Mouse (Mus musculus): ENCODE results near the gene Tas2r126. TPM values are rescaled to one million over a fixed set of nuclear protein-coding genes. Genes with fewer than 3 reads are reported as not detected.

The Tas2r126 gene
- polyA plus RNA-seq (2012; rRNA removed), result 0.22 TPM in 1 of 2 replicates, not detected in the other

DNA sequence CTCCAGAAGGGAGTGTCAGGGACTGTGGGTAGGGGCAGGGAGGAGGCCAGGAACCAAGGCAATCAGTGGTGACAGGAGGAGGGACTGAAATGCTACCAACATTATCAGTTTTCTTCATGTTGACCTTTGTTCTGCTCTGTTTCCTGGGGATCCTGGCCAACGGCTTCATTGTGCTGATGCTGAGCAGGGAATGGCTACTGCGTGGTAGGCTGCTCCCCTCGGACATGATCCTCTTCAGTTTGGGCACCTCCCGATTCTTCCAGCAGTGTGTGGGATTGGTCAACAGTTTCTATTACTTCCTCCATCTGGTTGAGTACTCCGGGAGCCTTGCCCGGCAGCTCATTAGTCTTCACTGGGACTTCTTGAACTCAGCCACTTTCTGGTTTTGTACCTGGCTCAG is at the start of gene Tas2r126:
TSS of gene Tas2r126 (plus strand) at position 90 of the 400 bp plus-strand sequence.
- no peak for TF ChIP-seq CTCF (IDR thresholded peaks at IDR 0.05; ENCODE audit: insufficient read depth, low read length)
- TF ChIP-seq POLR2A (IDR thresholded peaks at IDR 0.05; ENCODE audit: borderline replicate concordance, extremely low read depth, low read depth, low read length), result no peak
- WGBS, result 45% methylated on average over 6 of the region's 6 CpGs
- no peak within 1 kb of the TSS for H3K4me3 ChIP-seq (replicated peaks; ENCODE audit: extremely low read depth, low read depth, low read length)
- DNase-seq, result no peak
- H3K4me1 ChIP-seq (ENCODE audit: control insufficient read depth, insufficient read depth, low read length), result no peaks in the 10 kb centered on the region

DNA sequence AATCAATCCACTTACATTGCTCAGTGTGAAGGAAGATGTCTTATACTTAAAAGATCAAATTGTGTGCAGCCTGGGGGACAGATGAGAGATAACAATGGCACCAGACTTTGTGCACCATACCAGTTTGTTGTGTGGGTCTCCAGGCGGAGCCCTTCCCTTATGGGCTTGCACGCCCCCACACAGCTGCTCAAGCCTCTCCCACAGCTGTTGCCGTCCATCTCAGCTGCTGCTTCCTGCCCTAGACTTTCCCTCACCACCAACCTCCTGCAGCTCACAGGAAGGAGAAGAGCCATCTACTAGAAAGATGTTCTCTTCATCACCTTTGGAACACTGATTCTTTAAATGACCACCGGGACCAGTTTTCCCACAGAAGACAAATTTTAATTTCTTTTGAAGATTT is 48.7 kb upstream of the Tas2r126 start:
- TF ChIP-seq CTCF (IDR thresholded peaks at IDR 0.05; ENCODE audit: insufficient read depth, low read length) (no peak), POLR2A (IDR thresholded peaks at IDR 0.05; ENCODE audit: borderline replicate concordance, extremely low read depth, low read depth, low read length) (no peak)
- no peak overlapping the region for H3K4me3 ChIP-seq (replicated peaks; ENCODE audit: extremely low read depth, low read depth, low read length)
- no peak for DNase-seq
- 68% methylated on average over 4 of the region's 4 CpGs for WGBS
- H3K4me1 ChIP-seq (ENCODE audit: control insufficient read depth, insufficient read depth, low read length), result peaks cover 10% of the 10 kb centered on the region

DNA sequence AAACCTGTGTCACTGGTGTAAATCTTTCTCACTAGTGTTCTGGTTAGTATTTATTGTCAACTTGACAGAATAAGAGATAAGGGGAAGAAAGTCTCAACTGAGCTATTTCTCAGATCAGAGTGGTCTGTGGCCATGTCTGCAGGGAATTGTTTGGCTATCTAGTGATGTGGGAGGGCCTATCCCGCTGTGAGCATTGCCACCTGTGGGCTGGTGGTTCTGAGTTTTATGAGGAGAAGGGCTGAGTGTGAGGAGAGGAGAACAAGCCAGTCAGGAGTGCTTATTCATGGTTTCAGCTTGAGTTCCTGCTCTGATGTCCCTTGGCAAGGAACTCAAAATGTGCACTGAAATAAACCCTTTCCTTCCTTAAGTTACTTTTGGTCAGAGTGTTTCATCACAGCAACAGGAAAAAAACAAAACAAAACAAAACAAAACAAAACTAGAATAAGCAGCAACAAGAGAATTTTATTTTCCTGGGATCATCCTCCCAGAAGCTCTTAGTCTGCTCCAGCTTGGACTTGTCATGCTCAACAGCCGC is 42.5 kb upstream of the Tas2r126 start:
- Histone ChIP-seq H3K4me1 (ENCODE audit: control insufficient read depth, insufficient read depth, low read length) (peaks cover 4% of the 10 kb centered on the region), H3K4me3 (replicated peaks; ENCODE audit: extremely low read depth, low read depth, low read length) (no peak overlapping the region)
- TF ChIP-seq POLR2A (IDR thresholded peaks at IDR 0.05; ENCODE audit: borderline replicate concordance, extremely low read depth, low read depth, low read length) (no peak), CTCF (IDR thresholded peaks at IDR 0.05; ENCODE audit: insufficient read depth, low read length) (no peak)
- no peak for DNase-seq
- WGBS, result 52% methylated on average over 2 of the region's 2 CpGs

DNA sequence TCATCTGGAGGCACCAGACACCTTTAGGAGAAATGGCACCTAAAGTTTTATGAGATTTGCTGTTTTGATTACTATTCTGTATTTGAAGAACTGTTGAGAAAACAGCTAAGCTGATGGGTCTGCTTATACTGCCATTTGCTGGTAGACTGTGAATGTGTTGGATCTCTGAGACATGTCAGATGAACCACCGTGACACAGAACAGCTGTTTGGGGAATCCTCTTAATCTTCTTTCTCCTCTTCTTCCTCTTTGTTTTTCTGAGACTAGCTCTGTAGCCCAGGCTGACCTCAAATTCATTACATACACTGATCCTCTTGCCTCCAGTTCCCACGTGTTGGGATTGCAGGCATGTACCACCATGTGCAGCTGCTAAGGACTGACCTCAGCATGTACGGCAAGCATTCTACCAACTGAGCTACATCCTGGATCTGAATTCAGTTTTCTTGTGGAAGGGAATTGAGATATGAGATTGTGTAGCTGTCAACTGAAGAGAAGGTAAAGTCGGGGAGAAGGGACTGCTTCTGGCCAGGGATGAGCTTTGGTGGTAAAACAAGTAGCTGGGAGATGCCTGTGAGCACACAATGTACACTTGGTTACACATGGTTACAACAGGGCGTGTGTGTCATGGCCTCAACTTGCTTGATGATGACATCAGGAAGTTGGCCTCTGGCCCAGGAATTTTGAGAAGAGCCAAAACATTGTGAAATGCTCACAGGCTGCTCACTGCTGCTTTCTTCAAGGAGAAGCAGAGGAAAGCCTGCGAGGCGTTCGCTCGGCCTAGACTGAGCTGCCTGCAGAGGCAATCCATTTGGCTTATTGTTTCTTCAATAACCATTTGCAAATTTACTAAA is 38.1 kb upstream of the Tas2r126 start:
- H3K4me3 ChIP-seq (replicated peaks; ENCODE audit: extremely low read depth, low read depth, low read length), result no peak overlapping the region
- H3K4me1 ChIP-seq (ENCODE audit: control insufficient read depth, insufficient read depth, low read length), result peaks cover 6% of the 10 kb centered on the region
- 25% methylated on average over 9 of the region's 9 CpGs for WGBS
- peak; percentile 83 for DNase-seq
- TF ChIP-seq CTCF (IDR thresholded peaks at IDR 0.05; ENCODE audit: insufficient read depth, low read length) (no peak), POLR2A (IDR thresholded peaks at IDR 0.05; ENCODE audit: borderline replicate concordance, extremely low read depth, low read depth, low read length) (peak; percentile 33; the same call in 1 of the 2 replicates)

DNA sequence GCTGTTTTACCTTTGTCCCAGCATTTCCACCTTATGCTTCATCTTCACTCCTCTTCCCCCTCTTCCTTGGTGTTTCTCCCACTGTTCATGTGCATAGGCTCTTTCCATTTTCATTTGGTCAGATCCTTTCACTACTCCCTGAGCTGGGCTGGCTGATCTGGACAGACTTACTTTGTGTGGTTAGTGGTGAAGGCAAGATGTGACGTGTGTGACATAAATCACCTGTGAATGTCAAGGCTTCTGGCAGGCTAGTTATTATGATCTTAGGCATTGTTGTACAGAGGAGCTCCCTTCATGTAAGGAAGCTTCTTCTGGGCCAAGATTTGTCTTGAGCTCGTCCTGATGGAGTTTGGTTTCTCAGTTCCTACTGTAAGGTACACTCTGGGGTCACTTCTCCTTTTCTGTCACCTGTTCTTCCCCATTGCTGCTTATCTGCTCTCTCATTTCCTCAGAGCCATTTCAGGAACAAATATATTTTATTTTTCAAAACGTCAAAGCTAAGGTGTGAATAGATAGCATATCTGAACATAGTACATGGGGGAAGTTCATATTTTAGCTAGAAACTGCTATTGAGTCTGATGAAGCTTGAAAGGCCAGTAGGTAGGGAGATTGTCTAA is 37.2 kb upstream of the Tas2r126 start:
- WGBS, result 41% methylated on average over 3 of the region's 3 CpGs
- Histone ChIP-seq H3K4me1 (ENCODE audit: control insufficient read depth, insufficient read depth, low read length) (peaks cover 6% of the 10 kb centered on the region), H3K4me3 (replicated peaks; ENCODE audit: extremely low read depth, low read depth, low read length) (no peak overlapping the region)
- DNase-seq, result no peak
- TF ChIP-seq POLR2A (IDR thresholded peaks at IDR 0.05; ENCODE audit: borderline replicate concordance, extremely low read depth, low read depth, low read length), result no peak
- TF ChIP-seq CTCF (IDR thresholded peaks at IDR 0.05; ENCODE audit: insufficient read depth, low read length), result no peak

DNA sequence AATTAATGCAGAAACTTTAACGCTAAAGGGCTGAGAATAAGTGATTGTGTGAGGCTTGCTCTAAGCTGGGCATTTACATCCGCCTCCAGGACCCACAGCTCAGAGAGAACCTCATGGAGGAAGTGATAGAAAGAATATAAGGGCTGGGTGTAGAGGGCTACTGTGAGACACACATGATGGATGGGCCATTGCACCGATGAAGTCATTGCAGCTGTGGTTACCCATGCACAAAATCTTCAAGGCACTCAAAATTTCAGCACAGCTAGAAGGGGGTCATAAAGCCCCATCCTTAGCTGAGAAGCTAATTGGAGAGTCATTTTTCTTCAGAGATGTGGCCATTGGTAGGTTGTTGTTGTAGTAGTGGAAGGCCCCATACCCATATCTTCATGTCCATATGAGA is 36.0 kb upstream of the Tas2r126 start:
- no peak for DNase-seq
- Histone ChIP-seq H3K4me3 (replicated peaks; ENCODE audit: extremely low read depth, low read depth, low read length) (no peak overlapping the region), H3K4me1 (ENCODE audit: control insufficient read depth, insufficient read depth, low read length) (peaks cover 6% of the 10 kb centered on the region)
- TF ChIP-seq CTCF (IDR thresholded peaks at IDR 0.05; ENCODE audit: insufficient read depth, low read length) (no peak), POLR2A (IDR thresholded peaks at IDR 0.05; ENCODE audit: borderline replicate concordance, extremely low read depth, low read depth, low read length) (no peak)
- WGBS, result 71% methylated on average over 3 of the region's 3 CpGs

DNA sequence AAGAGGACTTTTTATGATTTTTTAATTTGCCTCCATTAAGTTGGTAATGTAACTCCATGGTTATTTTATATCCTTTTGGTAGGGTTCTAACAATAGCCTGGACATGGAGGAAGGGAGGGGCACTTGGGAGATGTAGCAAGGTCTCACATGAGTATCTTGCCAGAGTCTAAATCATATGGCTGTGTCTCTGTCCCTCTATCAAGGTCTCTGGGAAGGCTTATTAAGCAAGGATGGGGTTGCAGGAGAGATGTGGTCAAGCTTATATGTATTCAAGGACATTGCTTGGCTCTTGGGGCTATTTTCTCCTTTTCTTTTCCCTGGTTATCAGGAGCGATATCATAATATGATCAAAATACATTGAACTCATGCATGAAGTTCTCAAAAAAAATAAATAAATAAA is 35.3 kb upstream of the Tas2r126 start:
- no peak for DNase-seq
- 100% methylated on average over 1 of the region's 1 CpGs for WGBS
- Histone ChIP-seq H3K4me3 (replicated peaks; ENCODE audit: extremely low read depth, low read depth, low read length) (no peak overlapping the region), H3K4me1 (ENCODE audit: control insufficient read depth, insufficient read depth, low read length) (peaks cover 6% of the 10 kb centered on the region)
- TF ChIP-seq POLR2A (IDR thresholded peaks at IDR 0.05; ENCODE audit: borderline replicate concordance, extremely low read depth, low read depth, low read length) (no peak), CTCF (IDR thresholded peaks at IDR 0.05; ENCODE audit: insufficient read depth, low read length) (no peak)

DNA sequence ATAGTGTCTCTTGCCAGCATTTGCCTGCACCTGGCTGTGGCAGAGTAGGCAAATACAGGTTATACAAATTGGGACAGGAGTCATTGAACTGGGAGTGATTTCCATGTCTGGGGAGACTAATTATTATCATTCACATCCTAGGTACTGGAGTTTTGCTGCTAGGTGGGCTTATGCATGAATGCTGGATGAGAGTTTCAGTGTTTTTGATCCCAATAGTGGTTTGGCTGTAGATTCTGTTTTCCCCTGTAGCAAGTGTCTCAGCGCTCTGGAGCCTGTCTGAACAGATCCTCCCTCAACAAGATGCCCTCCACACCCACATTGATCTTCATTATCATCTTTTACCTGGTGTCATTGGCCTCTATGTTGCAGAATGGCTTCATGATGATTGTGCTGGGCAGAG is 34.4 kb upstream of the Tas2r126 start, which contains the start of gene Tas2r143:
TSS of gene Tas2r143 (plus strand) at position 301 of the 400 bp plus-strand sequence.
- no peak for DNase-seq
- H3K4me3 ChIP-seq (replicated peaks; ENCODE audit: extremely low read depth, low read depth, low read length), result no peak within 1 kb of the TSS
- no peak for TF ChIP-seq POLR2A (IDR thresholded peaks at IDR 0.05; ENCODE audit: borderline replicate concordance, extremely low read depth, low read depth, low read length)
- TF ChIP-seq CTCF (IDR thresholded peaks at IDR 0.05; ENCODE audit: insufficient read depth, low read length), result no peak
- 100% methylated on average over 1 of the region's 1 CpGs for WGBS
- H3K4me1 ChIP-seq (ENCODE audit: control insufficient read depth, insufficient read depth, low read length), result peaks cover 6% of the 10 kb centered on the region

DNA sequence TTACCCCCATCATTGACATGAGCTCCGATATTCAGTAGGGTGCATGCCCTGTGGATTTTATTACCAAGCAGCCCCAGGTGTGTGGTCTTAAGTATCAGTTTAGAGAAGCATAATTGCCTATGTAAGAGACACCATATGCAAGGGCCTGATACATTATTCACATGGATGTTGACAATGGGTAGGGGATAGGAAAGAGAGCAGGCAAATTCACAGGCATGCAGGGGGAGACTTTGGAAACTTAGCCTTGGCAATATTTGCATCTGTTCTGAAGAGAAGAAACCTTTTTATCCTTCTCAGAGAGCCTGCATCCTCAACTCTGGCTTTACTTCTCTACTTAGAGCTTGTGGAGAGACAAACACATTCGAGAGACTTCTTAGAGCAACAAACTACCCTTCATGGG is 29.2 kb upstream of the Tas2r126 start, which contains the start of gene Tas2r135:
TSS of gene Tas2r135 (plus strand) at position 301 of the 400 bp plus-strand sequence.
- TF ChIP-seq CTCF (IDR thresholded peaks at IDR 0.05; ENCODE audit: insufficient read depth, low read length) (no peak), POLR2A (IDR thresholded peaks at IDR 0.05; ENCODE audit: borderline replicate concordance, extremely low read depth, low read depth, low read length) (no peak)
- no peaks in the 10 kb centered on the region for H3K4me1 ChIP-seq (ENCODE audit: control insufficient read depth, insufficient read depth, low read length)
- no peak within 1 kb of the TSS for H3K4me3 ChIP-seq (replicated peaks; ENCODE audit: extremely low read depth, low read depth, low read length)
- WGBS, result 74% methylated on average over 2 of the region's 2 CpGs
- no peak for DNase-seq
